Mouse (Mus musculus): ENCODE results near the gene Alk. TPM values are rescaled to one million over a fixed set of nuclear protein-coding genes. Genes with fewer than 3 reads are reported as not detected.

Alk gene
- total RNA-seq, 2 experiments from 2014 or later: not detected

DNA sequence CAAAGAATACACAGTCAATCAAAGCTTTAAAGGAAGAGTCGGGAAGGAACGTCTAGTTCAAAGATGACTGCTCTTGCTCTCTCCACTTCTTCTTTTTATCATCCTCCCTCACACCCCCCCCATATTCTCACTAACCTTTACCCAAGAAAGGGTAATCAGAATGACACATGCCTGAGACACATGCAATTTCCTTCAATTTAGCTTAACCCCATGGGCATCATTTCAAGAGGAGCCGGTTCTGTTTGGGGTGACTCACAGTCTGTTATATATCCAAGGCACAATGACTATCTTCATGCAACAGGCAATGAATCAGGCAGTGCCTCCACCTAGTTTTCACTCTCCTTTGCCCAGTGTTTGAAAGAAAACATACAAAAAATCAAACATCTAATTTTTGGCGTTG, 265.0 kb downstream of the Alk start:
- Histone ChIP-seq H3K27ac (no peak overlapping the region), H3K4me3 (no peak overlapping the region)
- no peak for TF ChIP-seq CTCF (IDR thresholded peaks at IDR 0.05)
- intact Hi-C loops (cut with DNase I): no loop called here
- no peak for DNase-seq

DNA sequence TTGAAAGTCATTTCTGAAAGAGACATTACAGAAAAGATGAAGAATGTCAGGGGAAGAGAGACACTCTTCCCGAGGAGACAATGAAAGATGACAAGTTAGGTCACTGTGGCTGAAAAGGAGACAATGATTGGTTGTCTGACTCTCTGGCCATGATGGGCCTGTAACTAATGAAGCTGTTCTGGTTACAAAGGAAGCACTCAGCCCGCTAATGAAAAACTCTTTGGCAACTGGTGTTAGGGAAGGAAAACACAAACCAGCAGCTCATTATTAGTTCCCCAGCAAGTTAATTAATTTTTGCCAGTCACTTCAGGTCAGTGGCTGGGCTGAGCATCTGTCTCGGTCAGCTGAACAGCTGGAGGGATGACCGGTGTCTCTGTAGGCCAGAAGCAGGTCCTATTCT, 271.5 kb downstream of the Alk start:
- Histone ChIP-seq H3K27ac (no peak overlapping the region), H3K4me3 (no peak overlapping the region)
- TF ChIP-seq CTCF (IDR thresholded peaks at IDR 0.05): no peak
- no peak for DNase-seq
- intact Hi-C loops (cut with DNase I): no loop called here

DNA sequence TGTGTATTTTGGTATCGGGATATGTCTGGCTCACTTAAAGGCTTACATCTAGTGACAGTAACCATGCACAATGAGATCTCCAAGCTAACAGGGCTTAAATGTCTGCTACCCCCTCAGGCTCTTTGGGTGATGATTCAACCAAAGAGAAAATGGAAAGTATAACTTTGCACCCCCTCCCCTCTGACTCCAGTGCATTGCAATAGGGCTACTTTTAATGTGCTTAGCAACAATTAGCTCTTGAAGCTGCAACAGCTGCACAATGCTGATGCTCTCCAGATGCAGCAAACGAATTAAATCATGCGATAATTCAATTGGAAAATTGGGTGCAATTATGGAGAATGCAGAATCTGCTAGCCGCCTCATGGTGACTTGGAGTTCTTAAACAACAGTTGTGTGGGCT, 278.5 kb downstream of the Alk start:
- no peak for DNase-seq
- TF ChIP-seq CTCF (IDR thresholded peaks at IDR 0.05): no peak
- no peak overlapping the region for H3K27ac ChIP-seq
- H3K4me3 ChIP-seq: no peak overlapping the region
- intact Hi-C loops (cut with DNase I): no loop called here

DNA sequence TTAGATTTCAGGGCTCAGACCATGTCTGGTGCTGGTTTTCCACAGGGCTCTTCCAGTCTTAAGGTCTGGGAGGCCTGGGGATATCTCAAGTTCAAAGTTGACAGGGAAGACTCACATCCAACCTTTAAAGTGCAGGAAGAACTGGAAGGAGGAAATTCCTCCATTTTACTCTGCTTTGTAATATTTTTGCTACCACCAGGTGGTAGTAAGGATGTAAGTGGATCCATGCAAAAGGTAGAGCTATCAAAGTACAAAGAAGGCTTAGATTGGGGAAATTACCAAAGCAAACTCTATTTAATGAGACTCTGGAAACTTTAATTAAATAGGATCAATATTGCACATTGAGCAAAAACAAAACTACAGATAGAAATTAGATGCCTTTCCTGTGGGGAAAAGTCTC, 284.9 kb downstream of the Alk start:
- peak; percentile 26 for TF ChIP-seq CTCF (IDR thresholded peaks at IDR 0.05)
- H3K27ac ChIP-seq: no peak overlapping the region
- intact Hi-C loops (cut with DNase I): no loop called here
- H3K4me3 ChIP-seq: no peak overlapping the region
- no peak for DNase-seq

DNA sequence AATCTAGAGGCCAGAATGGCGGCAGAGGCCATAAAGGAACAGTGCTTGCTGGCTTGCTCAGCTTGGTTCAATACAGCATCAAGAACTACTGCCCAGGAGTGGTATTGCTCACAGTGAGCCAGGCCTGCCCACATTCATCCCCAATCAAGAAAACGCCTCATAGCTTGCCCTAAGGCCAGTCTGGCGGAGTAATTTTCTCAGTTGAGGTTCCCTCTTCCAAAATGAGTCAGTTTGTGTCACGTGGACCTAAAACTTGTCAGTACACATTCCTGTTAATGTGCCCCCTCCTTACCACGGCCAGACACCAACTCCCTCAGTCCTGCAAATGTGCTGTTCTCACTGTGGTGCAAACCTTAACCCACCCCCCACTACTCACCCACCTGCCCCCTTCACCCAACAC, 304.8 kb downstream of the Alk start:
- intact Hi-C loops (cut with DNase I): no loop called here
- TF ChIP-seq CTCF (IDR thresholded peaks at IDR 0.05): no peak
- no peak for DNase-seq
- Histone ChIP-seq H3K4me3 (no peak overlapping the region), H3K27ac (no peak overlapping the region)

DNA sequence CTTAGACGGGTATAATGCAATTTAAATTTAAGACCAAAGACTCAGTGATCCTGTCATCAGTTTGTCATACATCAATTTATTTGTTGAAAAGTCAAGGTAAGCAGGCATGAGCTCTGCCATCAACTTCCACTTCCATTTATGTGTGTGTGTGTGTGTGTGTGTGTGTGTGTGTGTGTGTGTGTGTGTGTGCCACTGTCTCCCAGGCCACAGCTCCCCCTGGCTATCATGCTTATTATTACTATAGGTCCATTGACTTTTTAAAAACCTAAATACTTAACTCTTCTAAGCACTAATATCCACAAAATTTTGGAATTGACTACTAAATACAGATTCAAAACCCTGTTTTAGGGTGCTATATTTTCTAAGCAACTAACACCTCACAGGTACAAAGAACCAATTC, 308.1 kb downstream of the Alk start:
- DNase-seq: no peak
- intact Hi-C loops (cut with DNase I): no loop called here
- no peak overlapping the region for H3K27ac ChIP-seq
- no peak for TF ChIP-seq CTCF (IDR thresholded peaks at IDR 0.05)
- no peak overlapping the region for H3K4me3 ChIP-seq

DNA sequence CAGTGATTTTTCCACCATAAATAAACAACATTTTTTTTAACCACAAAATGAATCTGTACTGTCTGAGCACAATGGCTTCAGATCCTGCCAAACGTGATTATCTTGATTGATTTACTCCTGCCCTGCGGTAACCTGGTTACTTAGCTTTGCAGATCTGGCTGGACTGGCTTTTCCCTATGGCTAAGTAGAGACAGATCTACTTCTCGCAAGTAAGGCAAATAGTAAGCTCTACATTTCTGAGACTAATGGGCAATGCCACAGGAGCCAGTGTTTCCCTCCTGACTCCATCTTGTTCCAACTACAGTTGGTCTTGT, 311.2 kb downstream of the Alk start:
- Histone ChIP-seq H3K4me3 (no peak overlapping the region), H3K27ac (no peak overlapping the region)
- TF ChIP-seq CTCF (IDR thresholded peaks at IDR 0.05): no peak
- intact Hi-C loops (cut with DNase I): no loop called here
- DNase-seq: no peak

DNA sequence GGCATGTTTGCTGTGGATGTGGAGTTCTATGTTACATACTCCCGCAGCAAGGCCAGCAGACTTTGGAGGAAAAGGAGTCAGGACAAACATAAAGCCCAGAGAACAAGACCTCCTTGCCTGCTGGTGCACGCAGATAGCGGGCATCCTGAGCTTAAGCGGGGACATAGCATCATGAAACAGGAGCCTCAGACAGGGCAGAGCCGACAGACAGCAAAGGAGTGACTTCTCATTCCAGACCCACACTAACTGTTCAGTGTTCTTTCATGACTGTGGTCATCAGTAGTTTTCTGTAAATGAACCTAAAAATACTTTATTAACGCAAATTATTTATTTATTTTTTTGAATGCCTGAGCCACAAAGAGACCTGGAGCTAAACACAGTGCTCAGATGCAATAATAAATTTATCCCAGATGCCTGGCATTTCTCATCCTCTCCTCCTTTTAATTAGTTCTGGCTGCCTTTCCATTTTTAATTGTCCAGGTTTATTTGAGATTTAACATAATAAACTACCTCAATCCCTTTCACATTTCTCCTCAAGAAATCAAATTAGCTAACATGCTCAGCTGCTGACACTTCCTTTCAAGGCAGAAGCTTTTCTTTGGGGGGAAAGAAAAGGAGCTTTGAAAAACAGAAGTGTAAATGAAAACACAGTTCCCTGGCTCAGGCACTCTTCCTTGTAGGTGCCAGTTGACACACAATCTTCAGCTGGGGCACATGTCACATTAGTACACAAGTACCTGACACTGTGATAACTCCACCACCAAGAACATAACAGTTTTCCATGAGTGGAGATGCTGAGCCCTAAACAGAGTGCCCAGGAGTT, 311.8 kb downstream of the Alk start:
- TF ChIP-seq CTCF (IDR thresholded peaks at IDR 0.05): no peak
- Histone ChIP-seq H3K4me3 (no peak overlapping the region), H3K27ac (no peak overlapping the region)
- DNase-seq: no peak
- intact Hi-C loops (cut with DNase I): no loop called here

DNA sequence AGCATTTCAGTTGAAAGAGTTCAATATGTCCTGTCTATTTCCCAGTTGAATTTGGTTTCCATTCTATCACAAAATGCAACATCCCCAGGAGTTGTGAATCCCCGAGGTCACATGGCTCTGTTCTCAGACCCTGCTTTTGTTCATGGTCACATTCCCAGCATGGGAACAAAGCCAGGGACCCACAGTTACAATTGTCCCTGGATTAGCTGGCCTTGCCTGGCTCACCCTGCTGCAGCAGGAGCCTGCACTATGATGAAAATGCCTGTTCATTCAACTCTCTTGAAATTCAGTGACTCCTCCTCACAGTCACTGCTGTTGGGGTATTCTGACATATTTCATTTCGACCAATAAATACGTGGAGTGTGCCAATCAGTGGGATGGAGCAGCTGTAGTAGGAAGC, 318.5 kb downstream of the Alk start:
- TF ChIP-seq CTCF (IDR thresholded peaks at IDR 0.05): no peak
- Histone ChIP-seq H3K27ac (no peak overlapping the region), H3K4me3 (no peak overlapping the region)
- intact Hi-C loops (cut with DNase I): no loop called here
- DNase-seq: no peak

DNA sequence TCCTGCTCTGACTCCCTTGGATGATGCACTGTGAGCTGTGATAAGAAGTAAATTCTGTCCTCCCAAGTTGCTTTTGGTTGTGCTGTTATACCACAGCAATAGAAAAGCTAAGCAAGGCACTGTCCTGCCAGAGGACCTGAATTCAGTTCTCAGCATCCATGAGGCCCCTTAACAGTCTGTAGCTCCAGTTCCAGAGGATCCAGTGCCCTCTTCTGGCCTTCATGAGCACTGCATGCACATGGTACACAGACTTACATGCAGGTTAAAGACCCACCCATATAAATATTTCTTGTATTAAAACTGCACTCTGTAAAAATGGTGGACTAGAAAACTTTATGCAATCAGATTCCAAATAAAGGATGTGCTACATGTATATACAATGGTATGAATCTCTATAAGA, 326.1 kb downstream of the Alk start:
- no peak for TF ChIP-seq CTCF (IDR thresholded peaks at IDR 0.05)

DNA sequence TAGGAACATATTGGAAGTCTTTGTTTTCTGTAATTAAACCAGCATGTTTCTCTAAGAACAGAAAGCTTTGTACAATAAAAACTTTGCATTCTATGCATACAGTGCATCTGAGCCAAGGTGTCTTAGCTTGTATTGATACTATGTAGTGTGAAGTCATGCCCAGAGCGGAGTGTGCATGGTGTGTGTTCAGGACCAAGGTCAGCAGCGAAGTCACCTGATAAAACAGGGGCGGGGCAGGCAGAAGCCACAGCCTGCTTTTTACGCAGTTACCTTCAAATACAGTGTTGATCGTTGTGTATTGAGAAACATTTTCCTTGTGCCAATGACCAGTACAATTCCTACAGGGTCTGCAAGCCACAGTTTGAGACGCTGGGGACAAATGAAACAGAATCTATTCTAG, 327.6 kb downstream of the Alk start:
- intact Hi-C loops (cut with DNase I): no loop called here
- Histone ChIP-seq H3K4me3 (no peak overlapping the region), H3K27ac (no peak overlapping the region)
- no peak for TF ChIP-seq CTCF (IDR thresholded peaks at IDR 0.05)
- DNase-seq: no peak

More for the DNA sequence above, 326.1 kb downstream of the Alk start:
- intact Hi-C loops (cut with DNase I): no loop called here
- no peak overlapping the region for H3K27ac ChIP-seq
- no peak for DNase-seq
- H3K4me3 ChIP-seq: no peak overlapping the region

DNA sequence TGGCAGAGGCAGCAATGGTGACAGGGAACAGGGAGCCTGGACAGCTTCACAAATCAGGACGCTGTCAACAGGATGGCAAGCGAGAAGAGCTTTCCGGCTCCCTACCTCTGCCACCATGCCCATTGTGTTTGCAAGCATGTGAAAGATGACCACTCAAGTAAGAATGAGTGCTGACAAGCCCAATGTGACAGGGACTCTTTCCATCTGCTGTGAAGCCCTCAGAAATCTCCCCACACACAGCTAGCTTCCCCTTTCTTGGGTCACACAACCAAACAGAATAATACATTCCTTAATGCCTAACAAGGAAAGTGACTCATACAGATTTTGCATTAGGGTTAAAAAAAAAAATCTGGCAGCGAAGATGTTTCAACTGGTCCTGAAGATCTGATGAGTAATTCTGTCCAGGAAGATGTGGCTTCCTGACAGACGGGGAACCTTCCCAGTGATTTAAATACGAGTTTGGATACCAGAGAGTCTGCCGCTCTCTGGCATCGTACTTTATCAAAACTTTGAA, 329.0 kb downstream of the Alk start:
- H3K27ac ChIP-seq: no peak overlapping the region
- no peak overlapping the region for H3K4me3 ChIP-seq
- TF ChIP-seq CTCF (IDR thresholded peaks at IDR 0.05): no peak
- intact Hi-C loops (cut with DNase I): no loop called here
- no peak for DNase-seq

DNA sequence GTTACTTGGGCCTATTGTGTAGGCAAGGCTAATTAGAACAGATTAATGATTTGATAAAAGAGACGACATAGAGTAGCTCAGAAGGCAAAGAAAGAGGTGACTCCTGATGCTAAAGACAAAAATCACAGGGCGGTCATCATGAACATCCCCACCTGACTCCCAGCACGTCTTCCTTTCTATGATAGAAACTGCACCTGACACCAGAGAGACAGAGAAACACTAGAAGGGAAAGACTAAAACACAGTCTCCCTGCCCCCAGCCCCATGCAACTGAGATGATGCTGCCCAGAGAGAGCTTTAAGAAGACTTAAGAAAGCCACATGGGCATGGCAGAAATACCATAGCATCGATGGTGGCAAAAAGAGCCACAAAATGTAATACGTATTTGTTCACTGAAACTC, 330.2 kb downstream of the Alk start:
- TF ChIP-seq CTCF (IDR thresholded peaks at IDR 0.05): no peak
- Histone ChIP-seq H3K27ac (no peak overlapping the region), H3K4me3 (no peak overlapping the region)
- no peak for DNase-seq
- intact Hi-C loops (cut with DNase I): no loop called here

DNA sequence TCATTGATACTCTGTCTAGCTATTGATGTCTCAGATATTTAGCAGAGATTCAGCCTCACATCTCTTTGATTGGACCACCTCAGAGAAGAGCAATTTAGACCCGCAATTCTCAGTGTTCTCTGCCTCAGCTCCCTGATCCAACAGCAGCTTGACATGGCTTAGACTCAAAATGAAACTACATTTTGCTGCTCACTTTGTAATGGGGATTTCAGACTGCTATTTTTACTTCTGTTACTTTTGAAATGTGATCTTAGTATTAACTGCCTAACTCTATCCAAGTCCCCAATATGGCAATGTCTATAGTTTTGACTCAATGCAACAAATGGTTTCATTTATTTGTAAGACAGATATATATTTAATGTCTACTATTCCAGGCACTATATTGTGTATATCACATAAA, 332.8 kb downstream of the Alk start:
- H3K4me3 ChIP-seq: no peak overlapping the region
- DNase-seq: no peak
- no peak for TF ChIP-seq CTCF (IDR thresholded peaks at IDR 0.05)
- no peak overlapping the region for H3K27ac ChIP-seq
- intact Hi-C loops (cut with DNase I): no loop called here

All from gastrocnemius, adult 2 months (tissue).